8 mouse cellular contexts compared by ENCODE assay signal in the genomic region with DNA sequence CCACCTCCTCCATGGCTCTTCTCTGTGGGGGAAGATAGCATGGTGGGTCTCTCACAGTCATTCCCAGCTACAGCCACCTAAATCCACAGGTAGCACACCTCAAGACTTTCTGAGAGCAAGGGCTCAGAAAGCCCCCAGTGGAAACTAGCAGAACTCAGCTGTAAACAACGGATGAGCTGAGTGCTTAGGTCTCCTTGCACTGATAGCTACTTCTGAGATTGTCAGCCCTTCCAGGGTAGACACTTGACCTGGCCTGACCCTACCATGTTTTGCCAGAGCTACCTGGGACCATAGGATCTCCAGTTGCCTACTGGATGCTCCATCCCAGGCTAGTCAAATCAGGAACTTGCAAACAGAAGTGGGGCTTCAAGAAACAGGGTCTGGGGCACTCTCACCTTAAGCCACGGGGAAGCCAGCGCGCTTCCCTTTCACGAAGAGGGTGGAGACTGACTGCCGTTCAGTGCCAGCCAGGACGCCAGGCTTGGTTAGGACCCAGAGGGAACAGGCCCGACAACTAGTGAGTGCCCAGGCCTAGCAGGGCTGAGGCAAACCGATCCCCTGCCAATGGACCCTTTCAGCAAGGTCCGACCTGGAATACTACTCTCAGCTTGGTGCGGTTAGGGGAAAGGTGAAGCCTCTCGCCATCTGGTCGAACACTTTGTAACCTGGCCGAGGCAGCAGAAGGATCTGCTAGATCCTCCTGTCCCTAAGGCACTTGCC. TPM values are rescaled to one million over a fixed set of nuclear protein-coding genes. Genes with fewer than 3 reads are reported as not detected.
A peak's percentile ranks its signal among the peaks of the same experiment; 100 is the strongest.
DNase-seq lines count a peak whose midpoint lies in the region; ATAC-seq and TF ChIP-seq lines count a peak whose summit lies in the region.

No protein-coding gene starts in this region.

- no peak for TF ChIP-seq RAD21 in MEL (IDR thresholded peaks at IDR 0.05; ENCODE audit: low read depth, low read length)

- H3K36me3 ChIP-seq in heart, embryonic 10.5 days = peaks cover 45% of the 10 kb centered on the region
- H3K36me3 ChIP-seq in MEL (ENCODE audit: control insufficient read depth in 1 of 2, insufficient read depth in 2 of 2, low read length in 2 of 2) = peaks cover 6 to 12% of the 10 kb centered on the region in 2 experiments; a peak in 3 of 4 replicates
- peaks cover 30% of the 10 kb centered on the region for H3K36me3 ChIP-seq in forebrain, embryonic 11.5 days (ENCODE audit: control insufficient read depth, insufficient read depth, low read length)
- peaks cover 39% of the 10 kb centered on the region for H3K36me3 ChIP-seq in kidney, embryonic 14.5 days (ENCODE audit: control insufficient read depth, insufficient read depth, low read length)
- peaks cover 59% of the 10 kb centered on the region for H3K36me3 ChIP-seq in megakaryocyte, embryonic 14.5 days (replicated peaks; ENCODE audit: low read length)

- no peak for ATAC-seq in forebrain, embryonic 11.5 days (replicated peaks; ENCODE audit: low FRiP score)
- ATAC-seq in kidney, embryonic 14.5 days (ENCODE audit: low FRiP score, low TSS enrichment) = no peak

- peak overlapping the region; percentile 98 for H3K4me2 ChIP-seq in forebrain, embryonic 11.5 days (ENCODE audit: low read depth, low read length, severe bottlenecking)
- H3K4me2 ChIP-seq in kidney, embryonic 14.5 days (replicated peaks; ENCODE audit: low read depth, low read length) = peak overlapping the region; percentile 96

- peaks cover 55% of the 10 kb centered on the region for H3K4me1 ChIP-seq in heart, embryonic 10.5 days
- H3K4me1 ChIP-seq in MEL (ENCODE audit: control insufficient read depth in 1 of 2, insufficient read depth in 2 of 2, low read length in 2 of 2) = peaks cover 0 to 20% of the 10 kb centered on the region in 2 experiments; a peak in 3 of 4 replicates
- peaks cover 29% of the 10 kb centered on the region for H3K4me1 ChIP-seq in forebrain, embryonic 11.5 days (replicated peaks; ENCODE audit: control insufficient read depth, insufficient read depth, low read length)
- H3K4me1 ChIP-seq in kidney, embryonic 14.5 days (ENCODE audit: control insufficient read depth, insufficient read depth, low read length) = peaks cover 14% of the 10 kb centered on the region
- peaks cover 92% of the 10 kb centered on the region for H3K4me1 ChIP-seq in megakaryocyte, embryonic 14.5 days

- H3K4me3 ChIP-seq in heart, embryonic 10.5 days = peak overlapping the region; percentile 84
- H3K4me3 ChIP-seq in MEL (ENCODE audit: control insufficient read depth in 1 of 2, insufficient read depth in 1 of 2, low read depth in 2 of 2, low read length in 2 of 2) = peak overlapping the region; percentile 77 to 94
- H3K4me3 ChIP-seq in forebrain, embryonic 11.5 days (ENCODE audit: low read depth, low read length) = peak overlapping the region; percentile 87
- H3K4me3 ChIP-seq in kidney, embryonic 14.5 days (ENCODE audit: low read length) = peak overlapping the region; percentile 89
- H3K4me3 ChIP-seq in megakaryocyte, embryonic 14.5 days (replicated peaks) = peak overlapping the region; percentile 99

- TF ChIP-seq EP300 in MEL (IDR thresholded peaks at IDR 0.05; ENCODE audit: low read depth in 1 of 2, low read length in 2 of 2) = no peak

- H3K9me3 ChIP-seq in heart, embryonic 10.5 days = no peaks in the 10 kb centered on the region
- H3K9me3 ChIP-seq in MEL (replicated peaks; ENCODE audit: insufficient read depth, low read length) = no peaks in the 10 kb centered on the region
- no peaks in the 10 kb centered on the region for H3K9me3 ChIP-seq in forebrain, embryonic 11.5 days (ENCODE audit: control insufficient read depth, low read length)
- no peaks in the 10 kb centered on the region for H3K9me3 ChIP-seq in kidney, embryonic 14.5 days (ENCODE audit: control insufficient read depth, low read length)
- no peaks in the 10 kb centered on the region for H3K9me3 ChIP-seq in megakaryocyte, embryonic 14.5 days

- TF ChIP-seq POLR2A in MEL (IDR thresholded peaks at IDR 0.05; ENCODE audit: control insufficient read depth in 1 of 2, insufficient read depth in 1 of 2, low read depth in 1 of 2, low read length in 2 of 2, poor library complexity in 1 of 2) = no peak

- peaks cover 47% of the 10 kb centered on the region for H3K79me2 ChIP-seq in MEL (ENCODE audit: control insufficient read depth, insufficient read depth, low read length, poor library complexity)

- H3K27me3 ChIP-seq in heart, embryonic 10.5 days (ENCODE audit: insufficient read depth, poor library complexity, severe bottlenecking) = no peaks in the 10 kb centered on the region
- H3K27me3 ChIP-seq in MEL (ENCODE audit: control insufficient read depth in 1 of 2, insufficient read depth in 2 of 2, low read length in 2 of 2) = no peaks in the 10 kb centered on the region
- H3K27me3 ChIP-seq in forebrain, embryonic 11.5 days (ENCODE audit: control insufficient read depth, insufficient read depth, low read length) = no peaks in the 10 kb centered on the region
- no peaks in the 10 kb centered on the region for H3K27me3 ChIP-seq in kidney, embryonic 14.5 days (ENCODE audit: control insufficient read depth, insufficient read depth, low read length)
- no peaks in the 10 kb centered on the region for H3K27me3 ChIP-seq in megakaryocyte, embryonic 14.5 days (replicated peaks)

- peak overlapping the region; percentile 95 for H3K27ac ChIP-seq in heart, embryonic 10.5 days
- peak overlapping the region; percentile 63 for H3K27ac ChIP-seq in MEL (ENCODE audit: control insufficient read depth, low read depth, low read length)
- H3K27ac ChIP-seq in forebrain, embryonic 11.5 days (ENCODE audit: low read depth, low read length) = peak overlapping the region; percentile 99
- peak overlapping the region; percentile 98 for H3K27ac ChIP-seq in kidney, embryonic 14.5 days (ENCODE audit: low read depth, low read length)

- WGBS in heart, embryonic 10.5 days = 2% methylated on average over 14 of the region's 14 CpGs
- WGBS in forebrain, embryonic 11.5 days = 1% methylated on average over 14 of the region's 14 CpGs
- WGBS in kidney, embryonic 14.5 days = under 1% methylated on average over 14 of the region's 14 CpGs

- no peak for DNase-seq in heart, embryonic 10.5 days (ENCODE audit: low spot score)
- DNase-seq in heart, adult 8-10 months (ENCODE audit: low spot score) = no peak
- peak; percentile 79 for DNase-seq in MEL (ENCODE audit: low read depth, low spot score)
- no peak for DNase-seq in forebrain, embryonic 11.5 days (ENCODE audit: low spot score)
- no peak for DNase-seq in frontal cortex, postnatal 25 days (ENCODE audit: low spot score in 2 of 2)
- DNase-seq in urinary bladder, postnatal 25 days (ENCODE audit: low spot score) = no peak

- peak overlapping the region; percentile 89 for H3K9ac ChIP-seq in MEL (ENCODE audit: control insufficient read depth, low read depth, low read length, poor library complexity, severe bottlenecking)
- peak overlapping the region; percentile 93 for H3K9ac ChIP-seq in forebrain, embryonic 11.5 days (ENCODE audit: low read length)
- peak overlapping the region; percentile 93 for H3K9ac ChIP-seq in kidney, embryonic 14.5 days (ENCODE audit: low read depth, low read length)

- no peak for TF ChIP-seq CTCF in MEL (IDR thresholded peaks at IDR 0.05 in 2 of 3, conservative IDR thresholded peaks at IDR 0.05 in 1 of 3; ENCODE audit: control insufficient read depth in 1 of 3, insufficient read depth in 1 of 3, low read depth in 2 of 3, low read length in 3 of 3, poor library complexity in 1 of 3, severe bottlenecking in 1 of 3)

RNA-seq across cellular contexts. Expression of gene Fasn, which starts 1.4 kb away (rescaled TPM):
- polyA plus RNA-seq in heart, embryonic 10.5 days (2016; fragmentation: Nextera tagmentation; extraction: Ambion mirVana) = 55.2 and 74.9 TPM in 2 replicates
- total RNA-seq in heart, adult 8-10 months (2022) = 10 to 100 TPM; 12.0 to 18.1 (median 14.9) TPM
- 317 and 342 TPM in 2 replicates for total RNA-seq in MEL (2012; rRNA removed)
- 100 to 1,000 TPM; 256 to 313 TPM for polyA plus RNA-seq in MEL (2012; ENCODE audit: insufficient read depth in 1 of 2, insufficient read length in 2 of 2, low read depth in 1 of 2, low replicate concordance in 2 of 2, missing spikeins in 1 of 2)
- polyA plus RNA-seq in forebrain, embryonic 11.5 days (2014; fragmentation: Nextera tagmentation; extraction: Ambion mirVana) = 139 and 140 TPM in 2 replicates
- 54.9 and 79.9 TPM in 2 replicates for polyA plus RNA-seq in kidney, embryonic 14.5 days (2014; fragmentation: Nextera tagmentation; extraction: Ambion mirVana)
- polyA plus RNA-seq in megakaryocyte, embryonic 14.5 days (2012; ENCODE audit: insufficient read depth, low replicate concordance) = 328 and 589 TPM in 2 replicates

RNA-seq across cellular contexts. Expression of gene Dus1l, which starts 26.8 kb away (rescaled TPM):
- 70.5 and 88.8 TPM in 2 replicates for polyA plus RNA-seq in heart, embryonic 10.5 days (2016; fragmentation: Nextera tagmentation; extraction: Ambion mirVana)
- 10 to 100 TPM; 25.9 to 32.7 (median 27.6) TPM for total RNA-seq in heart, adult 8-10 months (2022)
- 190 and 203 TPM in 2 replicates for total RNA-seq in MEL (2012; rRNA removed)
- 100 to 1,000 TPM in 1 of 2 experiments, not detected in 1; 171 TPM for polyA plus RNA-seq in MEL (2012; ENCODE audit: insufficient read depth in 1 of 2, insufficient read length in 2 of 2, low read depth in 1 of 2, low replicate concordance in 2 of 2, missing spikeins in 1 of 2)
- polyA plus RNA-seq in forebrain, embryonic 11.5 days (2014; fragmentation: Nextera tagmentation; extraction: Ambion mirVana) = 71.7 and 80.3 TPM in 2 replicates
- polyA plus RNA-seq in kidney, embryonic 14.5 days (2014; fragmentation: Nextera tagmentation; extraction: Ambion mirVana) = 58.2 and 80.3 TPM in 2 replicates
- polyA plus RNA-seq in megakaryocyte, embryonic 14.5 days (2012; ENCODE audit: insufficient read depth, low replicate concordance) = 29.4 and 74.3 TPM in 2 replicates

RNA-seq across cellular contexts. Expression of gene Gps1, which starts 38.9 kb away (rescaled TPM):
- polyA plus RNA-seq in heart, embryonic 10.5 days (2016; fragmentation: Nextera tagmentation; extraction: Ambion mirVana) = 184 and 208 TPM in 2 replicates
- total RNA-seq in heart, adult 8-10 months (2022) = 10 to 100 TPM; 56.3 to 63.8 (median 59.1) TPM
- 206 and 266 TPM in 2 replicates for total RNA-seq in MEL (2012; rRNA removed)
- polyA plus RNA-seq in MEL (2012; ENCODE audit: insufficient read depth in 1 of 2, insufficient read length in 2 of 2, low read depth in 1 of 2, low replicate concordance in 2 of 2, missing spikeins in 1 of 2) = 100 to 1,000 TPM; 173 to 219 TPM
- polyA plus RNA-seq in forebrain, embryonic 11.5 days (2014; fragmentation: Nextera tagmentation; extraction: Ambion mirVana) = 271 and 304 TPM in 2 replicates
- 213 and 239 TPM in 2 replicates for polyA plus RNA-seq in kidney, embryonic 14.5 days (2014; fragmentation: Nextera tagmentation; extraction: Ambion mirVana)
- polyA plus RNA-seq in megakaryocyte, embryonic 14.5 days (2012; ENCODE audit: insufficient read depth, low replicate concordance) = 13.8 and 27.0 TPM in 2 replicates

RNA-seq across cellular contexts. Expression of gene Rfng, which starts 39.0 kb away (rescaled TPM):
- polyA plus RNA-seq in heart, embryonic 10.5 days (2016; fragmentation: Nextera tagmentation; extraction: Ambion mirVana) = 28.4 and 30.4 TPM in 2 replicates
- 10 to 100 TPM; 10.1 to 11.3 (median 11.2) TPM for total RNA-seq in heart, adult 8-10 months (2022)
- 10.9 and 12.7 TPM in 2 replicates for total RNA-seq in MEL (2012; rRNA removed)
- polyA plus RNA-seq in MEL (2012; ENCODE audit: insufficient read depth in 1 of 2, insufficient read length in 2 of 2, low read depth in 1 of 2, low replicate concordance in 2 of 2, missing spikeins in 1 of 2) = 10 to 100 TPM in 1 of 2 experiments, not detected in 1; 40.7 TPM
- polyA plus RNA-seq in forebrain, embryonic 11.5 days (2014; fragmentation: Nextera tagmentation; extraction: Ambion mirVana) = 45.4 and 48.3 TPM in 2 replicates
- polyA plus RNA-seq in kidney, embryonic 14.5 days (2014; fragmentation: Nextera tagmentation; extraction: Ambion mirVana) = 19.3 and 26.2 TPM in 2 replicates
- 26.0 and 43.8 TPM in 2 replicates for polyA plus RNA-seq in megakaryocyte, embryonic 14.5 days (2012; ENCODE audit: insufficient read depth, low replicate concordance)
